Mouse (Mus musculus): Measurements from ENCODE around the gene Rbm8a.

DNA sequence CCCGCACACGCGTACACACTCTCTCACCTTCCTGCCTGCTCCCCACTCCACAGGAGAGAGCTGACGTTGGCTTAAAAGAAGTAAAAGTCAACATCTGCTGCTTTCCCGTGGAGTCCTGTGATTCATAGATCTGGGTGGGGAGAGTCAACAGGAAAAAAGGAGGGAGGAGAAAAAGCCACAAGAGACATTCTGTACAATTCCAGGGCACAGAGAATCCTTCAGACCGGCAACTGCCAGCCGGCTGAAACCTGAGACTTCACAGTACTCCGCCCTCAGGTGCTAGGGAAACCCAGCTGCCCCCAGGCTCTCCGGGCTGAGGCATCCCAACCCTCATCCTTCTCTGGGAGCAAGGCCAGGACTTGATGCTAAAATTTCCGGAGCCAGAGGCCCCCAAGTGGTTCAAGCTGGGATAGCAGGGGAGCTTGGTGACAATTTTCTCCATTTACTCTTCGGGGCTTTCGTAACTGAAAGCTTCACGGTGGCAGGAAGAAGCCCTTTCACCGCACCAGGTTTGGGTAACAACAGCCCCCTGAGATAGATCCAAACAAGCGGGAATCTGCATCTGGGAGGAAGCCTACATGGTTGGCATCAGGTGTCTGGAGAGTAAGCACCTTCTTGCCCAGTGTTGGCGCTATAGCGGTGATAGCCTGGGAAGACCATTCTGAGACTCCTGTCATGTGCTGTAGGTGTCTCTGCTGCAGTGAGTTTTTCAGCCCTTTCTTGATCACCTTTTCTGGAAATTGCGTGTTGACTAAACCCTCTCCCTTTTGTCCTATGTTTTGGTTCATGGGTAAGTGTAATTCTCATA is 33.9 kb downstream of the Rbm8a start:
- TF ChIP-seq POLR2A (IDR thresholded peaks at IDR 0.05; ENCODE audit: control insufficient read depth, extremely low read depth, insufficient read depth, low read length, poor library complexity) (no peak), CTCF (IDR thresholded peaks at IDR 0.05; ENCODE audit: borderline replicate concordance, control insufficient read depth, extremely low read depth, insufficient read depth, low read length, poor library complexity) (peak; percentile 74; the same call in 1 of the 2 replicates)
